ENCODE assay signal across 9 mouse cellular contexts in the genomic region with DNA sequence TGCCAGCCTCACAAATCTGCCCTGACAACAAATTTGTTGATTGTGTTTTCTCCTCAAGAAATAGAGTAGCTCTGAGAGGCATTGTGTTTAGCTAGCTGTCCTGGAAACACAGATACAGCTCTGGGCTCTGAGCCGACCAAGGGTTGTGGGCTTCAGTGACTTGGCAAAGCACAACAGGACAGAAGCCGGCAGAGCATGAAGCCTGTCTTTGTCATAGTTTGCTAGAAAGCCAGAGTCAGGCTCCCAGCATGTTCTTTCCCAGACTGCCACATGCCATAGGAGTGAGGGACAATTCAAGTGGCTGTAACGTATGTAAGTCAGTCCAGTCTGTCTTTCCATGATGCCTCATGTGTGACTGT.
A peak's percentile ranks its signal among the peaks of the same experiment; 100 is the strongest.
DNase-seq lines count a peak whose midpoint lies in the region; ATAC-seq lines count a peak whose summit lies in the region.
"Had no signal": no experiment of that assay in that cellular context is flagged by ENCODE, and none has a peak within 500 bp of the region (broad histone marks: within the 10 kb centered on the region; RNA-seq: fewer than 3 reads in every experiment).

No protein-coding gene starts in this region.

- H3K4me3 ChIP-seq in heart, embryonic 10.5 days: no peak overlapping the region
- H3K4me3 ChIP-seq: embryonic facial prominence, embryonic 12.5 days had no signal

- 72% methylated on average over 3 of the region's 3 CpGs for WGBS in heart, embryonic 10.5 days

- DNase-seq in heart, adult 11 months: peak; percentile 96
- no peak for DNase-seq in heart, embryonic 10.5 days (ENCODE audit: low spot score)
- DNase-seq in 3T3-L1 (ENCODE audit: low read depth, low spot score): peak; percentile 65
- DNase-seq in cerebellum, adult 9-10 months: peak; percentile 59
- peak; percentile 87 to 91 for DNase-seq in heart, postnatal 10 days
- peak; percentile 57 for DNase-seq in lung, postnatal 14 days

- no peak overlapping the region for H3K27ac ChIP-seq in heart, embryonic 10.5 days
- H3K27ac ChIP-seq: embryonic facial prominence, embryonic 12.5 days had no signal

- peaks cover 5% of the 10 kb centered on the region; the same call in 1 of the 2 replicates for H3K4me1 ChIP-seq in heart, embryonic 10.5 days

- no peak for ATAC-seq in erythroblast, adult 5-6 weeks (replicated peaks; ENCODE audit: low FRiP score, poor library complexity, severe bottlenecking)
- no peak for ATAC-seq in inflammation-experienced regulatory T-cells, adult 6 months

- no peaks in the 10 kb centered on the region for H3K36me3 ChIP-seq in heart, embryonic 10.5 days
- H3K36me3 ChIP-seq: embryonic facial prominence, embryonic 12.5 days had no signal

- no peaks in the 10 kb centered on the region for H3K9me3 ChIP-seq in heart, embryonic 10.5 days
- H3K9me3 ChIP-seq: embryonic facial prominence, embryonic 12.5 days had no signal

- no peaks in the 10 kb centered on the region for H3K27me3 ChIP-seq in heart, embryonic 10.5 days (ENCODE audit: insufficient read depth, poor library complexity, severe bottlenecking)
- H3K27me3 ChIP-seq: embryonic facial prominence, embryonic 12.5 days had no signal

- intact Hi-C loops in heart, postnatal 10 days (cut with DNase I): loop anchor here (5.0 kb wide), 1 partner anchor 143 kb away; no protein-coding TSS in a partner anchor
